Mouse (Mus musculus) liver, embryonic 13.5 days (tissue): Measurements from ENCODE around the gene Gm10722. TPM values are rescaled to one million over a fixed set of nuclear protein-coding genes. Genes with fewer than 3 reads are reported as not detected.
"Not testable (repeated sequence)": the region's sequence is repeated elsewhere in the genome, so short reads cannot be mapped to it uniquely, and the experiment has no call there.

ENCODE experiments used
- ATAC-seq: fragments of 200-750 bp; cut with Nextera tagmentation; 2 replicates; pipeline ENCODE4 v1.8.0; 2017; ENCODE audit warnings: low read depth, mild to moderate bottlenecking, moderate number of reproducible peaks, moderate library complexity
- DNase-seq: peaks from one replicate; pipeline ENCODE4 v3.0.0; 2022
- H3K27ac ChIP-seq: fragments of 300-500 bp; sonication (generic); 2 replicates; pipeline ENCODE4 v1.5.1; 2015; ENCODE audit warnings: moderate library complexity, mild to moderate bottlenecking, inconsistent platforms
- H3K27me3 ChIP-seq: fragments of 300-500 bp; sonication (generic); 2 replicates; pipeline ENCODE4 v1.6.1; 2015; ENCODE audit warnings: mild to moderate bottlenecking, inconsistent platforms
- H3K36me3 ChIP-seq: fragments of 300-500 bp; sonication (generic); 2 replicates; pipeline ENCODE4 v1.6.1; 2015; ENCODE audit warnings: mild to moderate bottlenecking, inconsistent platforms
- H3K4me1 ChIP-seq: fragments of 300-500 bp; sonication (generic); replicated peaks from 2 replicates; pipeline ENCODE4 v1.6.1; 2015; ENCODE audit warnings: inconsistent platforms
- H3K4me2 ChIP-seq: fragments of 300-500 bp; sonication (generic); 2 replicates; pipeline ENCODE4 v1.6.1; 2015; ENCODE audit warnings: inconsistent platforms, mild to moderate bottlenecking, moderate library complexity
- H3K4me3 ChIP-seq: fragments of 300-500 bp; sonication (generic); replicated peaks from 2 replicates; pipeline ENCODE4 v1.5.1; 2015; ENCODE audit warnings: mild to moderate bottlenecking, inconsistent platforms
- H3K9ac ChIP-seq: fragments of 300-500 bp; sonication (generic); 2 replicates; pipeline ENCODE4 v1.6.1; 2015; ENCODE audit warnings: mild to moderate bottlenecking, inconsistent platforms
- H3K9me3 ChIP-seq: fragments of 300-500 bp; sonication (generic); replicated peaks from 2 replicates; pipeline ENCODE4 v1.6.1; 2016; ENCODE audit warnings: inconsistent platforms
- WGBS: fragments of 180-500 bp; shearing (Covaris S2); methylation state at CpG from one replicate; pipeline ENCODE4 v1.1.7; 2015; ENCODE audit not compliant: insufficient replicate concordance; 5-methylcytosine and 5-hydroxymethylcytosine counted together
- microRNA-seq: library from miRNA; unstranded; fragments of <30 nt; microRNA quantifications from one replicate; pipeline ENCODE4, GENCODE M21; 2016
- polyA plus RNA-seq: library from polyadenylated mRNA; unstranded; fragments of >200 nt; fragmentation: Nextera tagmentation; extraction: Ambion mirVana; gene quantifications from 2 replicates; pipeline ENCODE4 v1.2.1, GENCODE M21; 2015

Gm10722 gene
- polyA plus RNA-seq, 1 experiment from 2014 or later: not detected

DNA sequence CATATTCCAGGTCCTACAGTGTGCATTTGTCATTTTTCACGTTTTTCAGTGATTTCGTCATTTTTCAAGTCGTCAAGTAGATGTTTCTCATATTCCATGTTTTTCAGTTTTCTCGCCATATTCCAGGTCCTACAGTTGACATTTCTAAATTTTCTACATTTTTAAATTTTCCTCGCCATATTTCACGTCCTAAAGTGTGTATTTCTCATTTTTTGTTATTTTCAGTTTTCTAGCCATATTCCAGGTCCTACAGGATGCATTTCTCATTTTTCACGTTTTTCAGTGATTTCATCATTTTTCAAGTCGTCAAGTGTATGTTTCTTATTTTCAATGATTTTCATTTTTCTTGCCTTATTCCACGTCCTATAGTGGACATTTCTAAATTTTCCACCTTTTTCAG, 26.0 kb downstream of the Gm10722 start:
- not testable (repeated sequence) for H3K4me3 ChIP-seq, ATAC-seq, H3K4me2 ChIP-seq, DNase-seq, H3K9me3 ChIP-seq, H3K27ac ChIP-seq, H3K4me1 ChIP-seq, H3K36me3 ChIP-seq, H3K27me3 ChIP-seq, H3K9ac ChIP-seq
- WGBS: 56% methylated on average over 9 of the region's 9 CpGs

DNA sequence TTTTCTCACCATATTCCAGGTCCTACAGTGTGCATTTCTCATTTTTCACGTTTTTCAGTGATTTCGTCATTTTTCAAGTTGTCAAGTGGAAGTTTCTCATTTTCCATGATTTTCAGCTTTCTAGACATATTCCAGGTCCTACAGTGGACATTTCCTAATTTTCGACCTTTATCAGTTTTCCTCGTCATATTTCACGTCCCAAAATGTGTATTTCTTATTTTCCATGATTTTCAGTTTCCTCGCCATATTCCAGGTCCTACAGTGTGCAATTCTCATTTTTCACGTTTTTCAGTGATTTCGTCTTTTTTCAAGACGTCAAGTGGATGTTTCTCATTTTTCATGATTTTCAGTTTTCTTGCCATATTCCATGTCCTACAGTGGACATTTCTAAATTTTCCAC, 26.5 kb downstream of the Gm10722 start:
- not testable (repeated sequence) for H3K9ac ChIP-seq, H3K27me3 ChIP-seq, H3K4me1 ChIP-seq, H3K36me3 ChIP-seq, H3K9me3 ChIP-seq, H3K4me2 ChIP-seq, ATAC-seq, H3K27ac ChIP-seq, H3K4me3 ChIP-seq, DNase-seq
- 62% methylated on average over 9 of the region's 9 CpGs for WGBS

DNA sequence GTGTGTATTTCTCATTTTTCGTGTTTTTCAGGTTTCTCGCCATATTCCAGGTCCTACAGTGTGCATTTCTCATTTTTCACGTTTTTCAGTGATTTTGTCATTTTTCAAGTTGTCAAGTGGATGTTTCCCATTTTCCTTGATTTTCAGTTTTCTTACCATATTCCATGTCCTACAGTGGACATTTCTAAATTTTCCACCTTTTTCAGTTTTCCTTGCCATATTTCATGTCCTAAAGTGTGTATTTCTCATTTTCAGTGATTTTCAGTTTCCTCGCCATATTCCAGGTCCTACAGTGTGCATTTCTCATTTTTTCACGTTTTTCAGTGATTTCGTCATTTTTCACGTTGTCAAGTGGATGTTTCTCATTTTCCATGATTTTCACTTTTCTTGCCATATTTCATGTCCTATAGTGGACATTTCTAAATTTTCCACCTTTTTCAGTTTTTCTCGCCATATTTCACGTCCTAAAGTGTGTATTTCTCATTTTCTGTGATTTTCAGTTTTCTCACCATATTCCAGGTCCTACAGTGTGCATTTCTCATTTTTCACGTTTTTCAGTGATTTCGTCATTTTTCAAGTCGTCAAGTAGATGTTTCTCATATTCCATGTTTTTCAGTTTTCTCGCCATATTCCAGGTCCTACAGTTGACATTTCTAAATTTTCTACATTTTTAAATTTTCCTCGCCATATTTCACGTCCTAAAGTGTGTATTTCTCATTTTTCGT, 28.7 kb downstream of the Gm10722 start:
- H3K27me3 ChIP-seq, H3K9ac ChIP-seq, H3K4me2 ChIP-seq, H3K36me3 ChIP-seq, H3K4me3 ChIP-seq, ATAC-seq, H3K9me3 ChIP-seq, H3K4me1 ChIP-seq, H3K27ac ChIP-seq: not testable (repeated sequence)
- 56% methylated on average over 13 of the region's 16 CpGs for WGBS
- DNase-seq: peak; percentile 71

DNA sequence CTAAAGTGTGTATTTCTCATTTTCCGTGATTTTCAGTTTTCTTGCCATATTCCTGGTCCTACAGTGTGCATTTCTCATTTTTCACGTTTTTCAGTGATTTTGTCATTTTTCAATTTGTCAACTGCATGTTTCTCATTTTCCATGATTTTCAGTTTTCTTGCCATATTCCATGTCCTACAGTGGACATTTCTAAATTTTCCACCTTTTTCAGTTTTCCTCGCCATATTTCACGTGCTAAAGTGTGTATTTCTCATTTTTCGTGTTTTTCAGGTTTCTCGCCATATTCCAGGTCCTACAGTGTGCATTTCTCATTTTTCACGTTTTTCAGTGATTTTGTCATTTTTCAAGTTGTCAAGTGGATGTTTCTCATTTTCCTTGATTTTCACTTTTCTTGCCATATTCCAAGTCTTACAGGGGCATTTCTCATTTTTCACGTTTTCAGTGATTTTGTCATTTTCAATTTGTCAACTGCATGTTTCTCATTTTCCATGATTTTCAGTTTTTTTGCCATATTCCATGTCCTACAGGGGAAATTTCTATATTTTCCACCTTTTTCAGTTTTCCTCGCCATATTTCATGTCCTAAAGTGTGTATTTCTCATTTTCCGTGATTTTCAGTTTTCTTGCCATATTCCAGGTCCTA, 30.1 kb downstream of the Gm10722 start:
- H3K27ac ChIP-seq, H3K4me3 ChIP-seq, ATAC-seq, DNase-seq, H3K27me3 ChIP-seq, H3K4me1 ChIP-seq, H3K9ac ChIP-seq, H3K9me3 ChIP-seq, H3K4me2 ChIP-seq, H3K36me3 ChIP-seq: not testable (repeated sequence)
- WGBS: 58% methylated on average over 2 of the region's 10 CpGs

DNA sequence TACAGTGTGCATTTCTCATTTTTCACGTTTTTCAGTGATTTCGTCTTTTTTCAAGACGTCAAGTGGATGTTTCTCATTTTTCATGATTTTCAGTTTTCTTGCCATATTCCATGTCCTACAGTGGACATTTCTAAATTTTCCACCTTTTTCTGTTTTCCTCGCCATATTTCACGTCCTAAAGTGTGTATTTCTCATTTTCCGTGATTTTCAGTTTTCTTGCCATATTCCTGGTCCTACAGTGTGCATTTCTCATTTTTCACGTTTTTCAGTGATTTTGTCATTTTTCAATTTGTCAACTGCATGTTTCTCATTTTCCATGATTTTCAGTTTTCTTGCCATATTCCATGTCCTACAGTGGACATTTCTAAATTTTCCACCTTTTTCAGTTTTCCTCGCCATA, 33.6 kb downstream of the Gm10722 start, which contains the start of gene Gm17535:
Gene Gm17535 (plus strand): TSS at position 301 of the 400 bp plus-strand sequence.
- not testable (repeated sequence) for DNase-seq, ATAC-seq, H3K27ac ChIP-seq, H3K27me3 ChIP-seq, H3K4me2 ChIP-seq, H3K9ac ChIP-seq, H3K4me1 ChIP-seq, H3K4me3 ChIP-seq, H3K9me3 ChIP-seq, H3K36me3 ChIP-seq
- 43% methylated on average over 1 of the region's 8 CpGs for WGBS

DNA sequence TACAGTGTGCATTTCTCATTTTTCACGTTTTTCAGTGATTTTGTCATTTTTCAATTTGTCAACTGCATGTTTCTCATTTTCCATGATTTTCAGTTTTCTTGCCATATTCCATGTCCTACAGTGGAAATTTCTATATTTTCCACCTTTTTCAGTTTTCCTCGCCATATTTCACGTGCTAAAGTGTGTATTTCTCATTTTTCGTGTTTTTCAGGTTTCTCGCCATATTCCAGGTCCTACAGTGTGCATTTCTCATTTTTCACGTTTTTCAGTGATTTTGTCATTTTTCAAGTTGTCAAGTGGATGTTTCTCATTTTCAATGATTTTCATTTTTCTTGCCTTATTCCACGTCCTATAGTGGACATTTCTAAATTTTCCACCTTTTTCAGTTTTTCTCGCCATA, 35.9 kb downstream of the Gm10722 start, which contains the start of gene Gm10715:
Gene Gm10715 (plus strand): TSS at position 301 of the 400 bp plus-strand sequence.
- H3K27me3 ChIP-seq, H3K27ac ChIP-seq, H3K4me1 ChIP-seq, H3K4me3 ChIP-seq, H3K9ac ChIP-seq, ATAC-seq, DNase-seq, H3K36me3 ChIP-seq, H3K4me2 ChIP-seq, H3K9me3 ChIP-seq: not testable (repeated sequence)
- WGBS: 57% methylated on average over 8 of the region's 8 CpGs

DNA sequence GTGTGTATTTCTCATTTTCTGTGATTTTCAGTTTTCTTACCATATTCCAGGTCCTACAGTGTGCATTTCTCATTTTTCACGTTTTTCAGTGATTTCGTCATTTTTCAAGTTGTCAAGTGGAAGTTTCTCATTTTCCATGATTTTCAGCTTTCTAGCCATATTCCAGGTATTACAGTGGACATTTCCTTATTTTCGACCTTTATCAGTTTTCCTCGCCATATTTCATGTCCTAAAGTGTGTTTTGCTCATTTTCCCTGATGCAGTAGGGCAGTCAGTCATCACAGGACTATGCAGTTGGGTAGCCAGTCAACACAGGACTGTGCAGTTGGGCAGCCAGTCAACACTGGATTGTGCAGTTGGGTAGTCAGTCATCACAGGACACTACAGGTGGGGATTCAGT, 37.4 kb downstream of the Gm10722 start:
- not testable (repeated sequence) for ATAC-seq, H3K27me3 ChIP-seq, H3K4me3 ChIP-seq, H3K4me1 ChIP-seq, DNase-seq, H3K4me2 ChIP-seq, H3K36me3 ChIP-seq, H3K9ac ChIP-seq, H3K27ac ChIP-seq, H3K9me3 ChIP-seq
- WGBS: 50% methylated on average over 4 of the region's 4 CpGs

Small RNAs within 50 kb of the gene (microRNA-seq; reads per million reads assigned to microRNA genes)
- gene Mir101c: not detected

Other genes starting within 250 kb of the Gm10722 start
- not detected in 2 replicates for gene Gm11168, start 2.4 kb downstream of the Gm10722 start, polyA plus RNA-seq
- gene Gm10721, start 12.2 kb downstream of the Gm10722 start, polyA plus RNA-seq: not detected in 2 replicates
- gene Gm10720, start 14.7 kb downstream of the Gm10722 start, polyA plus RNA-seq: not detected in 2 replicates
- not detected in 2 replicates for gene Gm10719, start 16.5 kb downstream of the Gm10722 start, polyA plus RNA-seq
- gene Gm10718, start 22.6 kb downstream of the Gm10722 start, polyA plus RNA-seq: not detected in 2 replicates
- gene Gm10717, start 24.5 kb downstream of the Gm10722 start, polyA plus RNA-seq: not detected in 2 replicates
- gene Gm17535, start 33.7 kb downstream of the Gm10722 start, polyA plus RNA-seq: not detected in 2 replicates
- gene Gm10715, start 36.0 kb downstream of the Gm10722 start, polyA plus RNA-seq: not detected in 2 replicates